Mouse (Mus musculus) cortical plate, adult 2 months (tissue): ENCODE data around the gene Col23a1.

Source experiments
- CTCF ChIP-seq: fragments of 200-500 bp; IDR thresholded peaks from 2 replicates; pipeline ENCODE4 v1.5.1; 2011; ENCODE audit warnings: mild to moderate bottlenecking, control low read depth, low read length; ENCODE audit not compliant: insufficient read depth; ENCODE audit errors: extremely low read depth
- POLR2A ChIP-seq: fragments of 200-500 bp; IDR thresholded peaks from 2 replicates; pipeline ENCODE4 v1.6.1; 2011; ENCODE audit warnings: mild to moderate bottlenecking, low read length, control low read depth; ENCODE audit not compliant: insufficient read depth; ENCODE audit errors: extremely low read depth

GRCm38 (mm10) chr11:51585608-51586252, 296.0 kb downstream of the Col23a1 start:
- no peak for TF ChIP-seq CTCF
- no peak for TF ChIP-seq POLR2A
